Mouse (Mus musculus) mesoderm, embryonic 11.5 days (tissue): Measurements from ENCODE around the gene Magi1.
A peak's percentile ranks its signal among the peaks of the same experiment; 100 is the strongest.

ENCODE experiments used
- DNase-seq: peaks from one replicate; pipeline ENCODE4 v3.0.0-alpha.2; 2012; ENCODE audit warnings: low read depth, low spot score

Magi1 gene

DNA sequence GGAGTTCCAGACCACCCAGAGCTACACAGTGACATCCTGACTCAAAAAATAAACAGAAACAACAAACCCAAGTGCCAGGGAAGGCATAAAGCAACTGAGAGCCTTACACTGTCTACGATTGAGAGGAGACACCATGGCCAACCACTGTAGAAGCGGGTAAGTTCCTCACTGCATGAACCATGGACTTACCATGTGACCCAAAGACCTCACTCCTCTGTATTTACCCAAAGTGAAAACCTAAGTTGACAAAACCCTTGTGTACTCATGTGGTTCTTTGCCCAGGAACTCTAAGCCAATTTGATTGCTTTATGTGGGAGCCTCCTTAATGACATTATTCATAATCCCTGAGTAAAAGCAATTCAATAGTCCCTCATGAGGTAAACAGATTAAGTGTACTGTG is 382.3 kb downstream of the Magi1 start:
- DNase-seq: no peak

DNA sequence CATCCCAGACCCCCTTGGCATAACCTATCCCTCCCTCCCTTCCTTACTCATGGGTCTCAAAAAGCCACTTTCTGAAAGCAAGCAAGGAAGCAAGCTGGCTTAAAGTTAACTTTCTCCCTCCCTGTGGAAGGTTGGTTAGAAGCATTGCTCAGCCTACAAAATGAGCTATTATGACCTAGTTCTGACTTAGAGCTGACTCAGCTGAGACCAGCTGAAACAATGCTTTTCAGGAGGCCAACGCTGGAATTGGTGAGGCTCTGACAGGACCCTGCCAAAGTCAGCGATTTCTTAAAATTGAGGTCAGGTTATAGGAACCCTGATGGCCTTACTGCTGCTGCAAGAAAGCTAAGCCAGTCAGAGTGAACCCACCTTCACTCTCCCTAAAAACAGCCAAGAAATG is 386.2 kb downstream of the Magi1 start:
- DNase-seq: no peak

DNA sequence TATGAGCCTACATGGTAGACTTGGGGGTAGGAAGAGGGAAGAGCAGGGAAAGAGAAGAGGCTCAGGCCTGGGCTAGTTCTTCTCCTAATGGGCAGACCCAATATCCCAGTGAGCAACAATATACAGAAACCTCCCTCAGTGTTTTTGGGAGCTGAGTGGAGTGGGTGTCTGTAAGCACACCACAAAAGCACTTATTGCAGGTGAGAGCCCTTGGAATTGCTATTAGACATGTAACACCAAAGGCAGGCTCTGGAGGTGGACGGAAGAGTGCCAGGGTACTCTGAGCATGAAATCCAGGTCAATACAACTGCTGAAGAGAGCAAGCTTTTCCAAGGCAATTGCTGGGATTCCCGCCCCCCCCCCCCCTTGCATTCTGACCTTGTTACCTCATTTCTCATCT is 388.0 kb downstream of the Magi1 start:
- DNase-seq: no peak

DNA sequence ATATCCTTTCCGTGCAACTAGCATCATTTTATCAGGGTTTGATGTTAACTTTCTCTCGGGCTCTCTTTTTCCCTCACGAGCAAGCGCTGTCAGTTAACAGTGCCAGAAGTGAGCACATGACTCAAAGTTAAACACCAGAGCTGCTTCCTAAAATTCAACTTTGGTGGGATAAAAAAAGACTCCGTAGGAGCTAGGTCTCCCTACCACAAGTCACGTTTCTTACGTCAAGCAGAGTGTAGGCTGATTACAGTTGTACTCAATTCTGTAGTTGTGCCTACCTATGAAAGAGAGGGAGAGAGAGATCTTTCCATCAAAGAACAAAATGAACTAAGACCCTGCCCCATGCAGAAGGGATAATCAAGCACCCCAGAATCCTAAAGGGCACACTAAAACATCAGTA is 389.8 kb downstream of the Magi1 start:
- DNase-seq: no peak

DNA sequence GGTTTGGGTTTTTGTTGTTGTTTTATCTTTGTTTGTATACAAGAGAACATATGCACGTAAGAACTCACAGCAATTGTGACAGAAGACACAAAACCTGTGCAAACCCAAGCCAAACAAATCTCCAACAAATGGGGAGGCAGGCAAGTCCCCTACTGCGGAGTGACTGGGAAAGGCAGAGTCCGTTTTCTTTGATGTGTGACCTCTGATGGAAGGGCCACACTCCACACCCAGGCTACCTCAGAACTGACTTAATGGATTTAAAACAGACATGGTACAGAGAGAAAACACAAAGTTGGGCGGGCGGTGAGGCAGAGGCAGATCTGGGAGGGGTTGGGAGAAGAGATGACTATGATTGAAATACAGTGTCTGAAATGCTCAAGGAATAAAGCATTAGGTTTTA is 390.8 kb downstream of the Magi1 start:
- DNase-seq: no peak

DNA sequence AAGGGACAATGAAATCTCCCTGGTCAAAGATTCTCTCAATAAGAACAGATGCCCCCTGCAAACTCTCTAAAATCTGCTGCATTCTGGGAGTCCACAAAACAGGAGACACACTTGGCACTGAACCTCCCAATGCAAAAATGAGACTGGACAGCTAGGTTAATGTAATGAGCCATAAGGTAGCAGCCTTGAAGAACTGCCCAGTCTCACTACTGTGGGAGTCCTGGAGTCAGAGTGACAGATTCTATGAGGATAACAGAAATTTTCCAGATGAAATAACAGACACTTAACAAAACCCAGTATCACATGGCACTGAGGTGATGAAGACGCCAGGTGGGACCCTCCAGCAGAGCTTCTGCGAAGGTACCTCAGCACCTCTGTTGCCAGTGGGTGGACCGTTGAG is 393.7 kb downstream of the Magi1 start:
- DNase-seq: no peak

DNA sequence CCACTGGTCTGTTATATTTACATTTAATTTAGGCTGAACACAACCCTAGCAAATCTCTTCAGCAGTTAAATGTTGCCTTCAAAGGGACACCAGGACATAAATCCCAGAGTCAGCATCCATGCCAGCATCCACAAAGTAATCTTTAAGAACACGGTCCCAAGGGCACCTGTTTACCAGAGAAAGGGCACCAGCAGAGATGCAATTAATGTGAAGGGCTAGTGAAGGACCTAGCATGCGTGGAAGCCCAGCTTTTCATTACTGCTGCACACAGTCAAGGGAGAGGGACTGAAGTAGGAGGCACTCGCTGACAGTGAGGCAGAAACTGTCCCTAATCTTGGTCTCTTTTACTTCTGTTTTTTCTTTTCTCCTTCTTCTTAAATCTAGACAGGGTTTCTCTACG is 406.4 kb downstream of the Magi1 start:
- DNase-seq: no peak

DNA sequence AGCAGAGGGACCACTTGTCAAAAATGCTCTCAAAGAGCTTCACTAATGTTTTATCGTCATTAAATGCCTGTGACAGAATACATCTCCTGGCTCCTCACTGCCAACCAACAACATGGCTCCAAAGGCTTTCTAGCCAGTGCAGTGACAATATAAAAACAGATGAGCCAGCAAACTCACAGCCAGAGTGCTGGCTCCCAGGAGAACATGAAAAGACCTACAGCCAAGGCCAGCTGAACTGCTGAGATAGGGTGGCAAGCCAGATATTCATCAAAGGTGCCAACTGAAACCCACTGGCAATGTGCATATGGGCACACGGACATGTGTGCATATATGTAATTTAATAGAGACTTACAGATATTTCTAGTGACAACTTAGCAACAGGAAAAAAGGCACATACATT is 408.8 kb downstream of the Magi1 start:
- DNase-seq: no peak

DNA sequence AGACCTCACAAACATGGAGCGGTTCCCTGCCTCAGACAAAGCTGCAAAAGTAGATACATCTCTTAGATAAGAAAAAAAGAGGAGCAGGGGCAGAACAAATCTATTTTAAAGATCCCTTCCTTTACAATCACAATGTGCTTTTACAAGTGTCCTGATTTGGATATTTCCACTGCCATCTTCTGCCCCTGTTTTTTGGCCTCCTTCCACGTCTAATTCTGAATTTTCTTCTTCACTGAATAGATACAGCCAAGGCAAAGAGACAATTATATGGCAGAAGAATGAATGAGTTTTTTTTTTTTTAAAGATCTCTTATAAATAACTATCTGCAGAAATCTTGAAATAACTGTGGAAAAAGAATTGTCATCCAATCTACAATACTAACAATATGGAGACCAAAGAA is 409.3 kb downstream of the Magi1 start:
- DNase-seq: no peak

DNA sequence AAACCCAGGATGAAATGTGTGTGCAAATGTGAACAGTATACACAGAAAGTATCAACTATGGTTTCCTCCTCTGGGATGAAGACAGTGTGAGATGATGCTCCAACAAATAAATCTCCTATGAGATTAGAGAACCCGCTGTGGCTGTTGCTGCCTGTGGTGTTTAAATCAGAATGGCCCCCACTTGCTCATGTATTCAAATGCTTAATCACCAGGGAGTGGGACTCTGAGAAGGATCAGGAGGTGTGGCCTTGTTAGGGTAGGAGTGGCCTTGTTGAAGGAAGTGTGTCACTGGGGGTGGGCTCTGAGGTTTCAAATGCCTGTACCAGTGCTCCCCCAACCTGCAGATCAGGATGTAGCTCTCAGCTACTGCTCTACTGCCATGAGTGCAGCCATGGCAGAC is 410.2 kb downstream of the Magi1 start:
- no peak for DNase-seq

DNA sequence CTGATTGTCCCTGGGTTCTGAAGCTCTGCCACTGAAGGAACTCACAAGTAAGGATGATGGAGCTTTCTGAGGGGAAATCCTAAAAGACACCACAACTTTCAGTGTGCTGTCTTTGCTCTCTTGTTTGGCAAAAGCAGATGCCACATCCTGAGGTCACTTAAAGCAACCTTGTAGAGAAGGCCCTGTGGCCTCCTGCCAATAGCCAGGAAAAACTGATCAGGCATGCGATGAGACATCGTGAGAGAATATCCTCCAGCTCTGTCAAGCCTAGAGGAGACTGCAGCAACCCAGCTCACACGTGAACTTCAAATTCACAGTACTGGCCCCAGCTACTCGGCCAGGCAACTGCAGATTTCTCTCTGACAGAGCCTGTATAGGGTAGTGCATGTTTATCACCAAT is 412.2 kb downstream of the Magi1 start:
- no peak for DNase-seq

DNA sequence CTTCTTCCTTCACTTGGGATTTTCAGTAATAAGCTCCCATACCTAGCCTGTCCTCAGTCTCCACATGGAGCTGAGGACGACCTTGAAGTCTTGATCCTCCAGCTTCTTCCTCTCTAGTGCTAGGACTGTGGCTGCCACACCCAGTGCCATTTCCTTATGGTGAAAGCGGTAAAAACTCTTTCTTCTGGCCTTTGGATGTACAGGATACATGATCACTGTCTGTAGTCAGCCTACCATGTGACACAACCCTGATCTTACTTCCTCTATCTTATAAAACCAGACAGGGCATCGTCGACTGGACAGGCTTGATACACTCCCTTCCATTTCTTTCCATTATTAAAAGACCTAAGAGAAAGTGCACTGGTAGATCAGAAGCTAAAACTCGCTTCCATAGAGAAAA is 413.7 kb downstream of the Magi1 start:
- DNase-seq: no peak

DNA sequence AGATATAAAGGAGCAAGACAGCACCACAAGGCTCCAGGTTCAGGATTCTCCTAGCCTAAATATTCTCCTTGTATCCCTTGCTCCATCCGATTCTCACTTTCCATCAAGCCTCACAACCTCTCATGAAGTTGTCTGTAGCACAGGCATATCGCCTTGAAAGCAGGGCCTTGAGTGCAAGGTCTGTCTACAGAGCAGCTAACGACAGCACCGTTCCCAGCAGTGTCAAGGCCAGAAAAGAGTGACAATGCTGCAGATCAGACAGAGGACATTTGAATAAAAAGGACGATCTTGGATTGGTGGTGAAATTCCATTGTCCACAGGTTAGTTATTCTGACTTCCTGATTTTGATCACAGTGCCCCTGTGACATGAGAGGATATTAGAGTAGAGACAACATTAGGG is 421.5 kb downstream of the Magi1 start:
- DNase-seq: no peak

DNA sequence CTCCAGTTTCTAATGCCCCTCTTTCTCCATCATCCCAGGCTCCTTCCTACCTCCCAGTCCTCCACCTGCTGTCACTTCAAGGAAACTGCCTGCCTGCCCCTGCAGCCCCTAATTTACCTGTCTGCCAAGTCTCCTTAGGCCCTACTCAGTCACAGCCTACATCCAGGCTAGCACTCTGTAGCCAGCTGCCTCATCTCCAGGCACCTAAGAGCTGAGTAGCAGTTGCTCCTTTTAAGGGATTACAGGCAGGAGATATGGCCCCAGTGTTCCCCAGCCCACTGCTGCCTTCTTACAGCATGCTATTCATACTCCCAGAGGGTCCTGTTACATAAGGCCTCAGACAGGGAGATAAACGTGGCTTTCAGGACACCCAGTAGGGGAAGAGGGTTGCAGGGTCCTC is 426.9 kb downstream of the Magi1 start:
- no peak for DNase-seq

DNA sequence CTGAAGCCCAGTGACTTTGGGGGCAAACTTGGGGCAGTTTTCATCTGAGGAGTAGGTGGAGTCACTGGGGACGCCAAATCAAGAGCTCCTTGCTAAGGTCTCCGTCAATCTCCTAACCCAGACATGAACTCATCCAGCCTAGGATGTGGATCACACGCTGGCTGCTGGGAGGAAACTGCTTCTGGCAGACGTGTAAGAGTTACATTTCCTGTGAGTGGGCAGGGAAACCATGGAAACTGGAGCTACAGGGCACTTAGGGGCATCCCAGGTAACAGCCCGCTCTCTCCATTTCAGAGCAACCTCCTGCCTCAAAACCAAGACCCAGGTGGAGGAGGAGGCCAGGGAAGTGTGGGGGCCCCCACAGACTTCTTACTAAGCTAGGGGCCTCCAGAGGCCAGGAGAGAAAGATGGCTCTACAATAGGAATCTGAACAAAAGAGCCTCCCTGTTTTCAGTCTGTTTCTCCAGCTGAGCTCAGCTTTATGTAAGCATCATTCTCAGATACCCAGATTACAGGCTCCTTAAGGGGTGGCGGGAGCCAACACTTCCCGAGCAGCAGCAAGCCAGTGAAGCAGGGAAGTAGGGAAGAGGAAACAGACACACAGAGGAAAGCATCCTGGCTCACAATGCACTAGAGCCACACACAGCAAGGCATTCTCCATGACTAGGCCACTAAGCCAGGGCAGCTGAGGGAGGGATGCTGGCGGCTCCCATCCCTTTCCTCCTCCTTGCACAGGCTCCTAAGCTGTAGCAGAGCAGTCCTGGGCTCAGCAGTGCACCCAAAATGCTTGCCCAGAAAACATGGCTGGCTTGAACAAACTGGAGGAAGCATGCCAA is 427.7 kb downstream of the Magi1 start:
- no peak for DNase-seq

DNA sequence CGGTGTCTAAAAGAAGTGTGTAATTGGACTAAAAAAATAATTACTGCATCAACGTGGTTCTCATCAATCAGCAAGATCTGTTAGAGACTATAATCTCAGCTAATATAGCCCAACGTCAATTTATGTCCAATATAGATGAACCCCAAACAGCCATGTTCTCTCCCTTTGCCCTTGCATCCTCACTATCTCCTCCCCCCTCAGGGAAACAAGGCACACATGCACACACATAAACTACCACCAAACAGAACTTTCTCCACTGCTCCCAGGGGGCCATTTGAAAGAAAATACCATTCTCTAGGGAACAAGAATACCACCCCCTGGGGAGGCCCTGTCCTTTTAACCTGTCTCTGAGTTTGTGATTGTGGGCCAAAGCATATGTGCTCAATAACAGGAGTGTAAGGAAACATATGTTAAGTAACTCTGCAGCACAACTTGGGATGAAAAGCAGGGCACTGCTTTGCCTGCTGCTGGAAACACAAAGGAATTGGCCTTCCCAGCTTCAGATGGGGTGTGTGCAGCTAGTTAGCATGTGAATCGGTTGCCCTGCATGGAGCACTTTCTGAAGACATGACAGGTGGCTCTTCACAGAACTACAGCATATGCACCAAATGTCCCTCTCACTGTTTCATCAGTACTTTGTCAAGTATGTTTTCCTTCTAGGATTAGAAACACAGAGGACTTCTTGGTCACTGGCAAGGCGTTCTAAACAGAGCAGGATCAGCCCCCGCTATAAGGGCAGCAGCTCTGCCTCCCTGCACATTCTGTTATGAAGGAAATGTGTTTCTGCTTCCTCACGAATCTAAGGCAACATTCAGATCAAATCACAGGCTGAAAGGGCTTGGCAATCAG is 434.6 kb downstream of the Magi1 start:
- peak; percentile 54 for DNase-seq

DNA sequence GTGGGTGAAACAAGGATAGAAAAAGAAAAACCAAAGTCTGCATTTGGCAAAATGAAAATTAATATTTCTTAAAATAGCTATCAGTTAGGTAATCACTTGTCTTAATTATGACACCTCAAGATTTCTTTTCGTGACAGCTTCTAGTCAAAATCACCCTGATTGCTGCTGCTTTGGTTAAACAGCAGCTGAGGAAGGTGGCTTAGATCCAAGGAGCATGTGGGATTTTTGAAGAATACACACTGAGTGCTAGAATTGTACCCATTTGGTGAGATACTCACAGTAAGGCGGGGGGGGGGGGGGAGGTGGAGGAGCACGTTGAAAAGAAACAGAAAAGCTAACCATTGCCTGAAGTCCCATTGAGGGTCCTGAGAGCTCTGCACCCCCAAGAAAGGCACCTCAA is 438.2 kb downstream of the Magi1 start:
- DNase-seq: no peak

DNA sequence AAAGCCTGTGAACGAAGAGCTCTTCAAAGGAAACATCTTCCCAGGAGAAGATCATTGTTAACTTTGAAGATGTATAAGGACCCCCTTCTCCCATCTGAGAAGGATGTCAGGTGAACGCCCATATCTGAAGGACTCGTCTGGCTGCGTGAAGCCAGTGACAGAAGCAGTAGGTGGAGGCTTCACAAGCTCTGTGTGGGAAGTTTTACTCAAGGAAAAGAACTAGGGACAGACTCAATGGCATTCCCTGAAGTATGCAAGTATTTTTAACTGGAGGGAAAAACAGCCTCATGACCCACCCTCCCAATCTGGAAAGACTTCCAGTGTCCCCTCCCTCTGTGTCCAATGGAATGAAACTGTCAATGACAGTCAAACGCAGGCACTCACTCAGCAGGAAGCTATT is 438.6 kb downstream of the Magi1 start:
- DNase-seq: no peak

DNA sequence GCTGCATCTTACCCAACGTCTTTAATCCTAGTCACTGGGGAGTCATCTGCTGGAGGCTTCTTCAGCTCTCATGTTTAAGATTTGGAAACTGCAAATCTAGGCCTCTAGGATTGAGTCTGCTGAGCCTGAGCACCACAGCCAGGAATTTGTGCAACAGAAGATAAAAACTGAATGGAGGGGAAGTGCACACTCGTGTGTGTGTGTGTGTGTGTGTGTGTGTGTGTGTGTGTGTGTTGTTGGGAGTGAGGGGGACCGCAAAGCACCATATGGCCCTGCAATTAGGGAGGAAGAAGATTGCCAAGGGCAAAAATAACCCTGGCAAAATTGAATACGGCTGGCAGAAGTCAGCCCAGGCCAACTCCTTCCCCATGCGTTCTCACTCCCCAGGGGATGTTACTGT is 439.1 kb downstream of the Magi1 start:
- no peak for DNase-seq

DNA sequence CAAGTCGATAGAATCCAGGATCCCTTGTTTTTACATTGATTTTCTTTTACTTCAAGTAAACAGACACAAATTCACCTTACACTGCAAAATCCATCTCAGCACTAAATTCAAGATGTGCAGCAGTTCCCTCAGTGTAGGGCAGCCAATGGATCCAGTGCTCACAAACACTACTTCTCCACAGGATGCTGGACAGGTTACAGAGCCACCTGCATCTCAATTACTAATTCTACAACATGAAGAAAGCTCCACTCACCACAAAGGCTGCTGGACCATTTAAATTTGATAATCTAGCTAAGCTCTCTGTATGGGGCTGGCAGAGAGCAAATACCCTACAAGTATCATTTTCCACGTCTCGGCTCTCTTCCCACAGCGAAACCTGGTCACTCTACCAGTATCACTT is 445.3 kb downstream of the Magi1 start:
- no peak for DNase-seq

DNA sequence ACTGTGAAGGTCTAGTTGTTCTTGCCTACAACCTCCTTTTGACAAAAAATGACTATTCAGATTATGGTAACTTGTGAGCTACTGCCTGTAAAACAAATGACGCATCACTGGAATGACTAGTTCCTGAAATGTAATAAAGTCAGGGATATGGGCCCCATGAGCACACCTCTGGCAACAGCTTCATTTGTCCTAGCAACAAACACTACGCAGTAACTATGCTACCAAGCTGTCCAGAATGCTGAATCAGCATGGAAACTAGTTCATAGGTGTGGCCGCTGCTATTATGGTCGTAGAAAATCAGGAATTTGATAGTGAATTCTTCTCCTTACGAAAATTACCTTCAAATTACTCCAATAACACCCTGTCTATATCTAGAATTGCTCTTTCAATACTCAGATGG is 447.1 kb downstream of the Magi1 start:
- no peak for DNase-seq

DNA sequence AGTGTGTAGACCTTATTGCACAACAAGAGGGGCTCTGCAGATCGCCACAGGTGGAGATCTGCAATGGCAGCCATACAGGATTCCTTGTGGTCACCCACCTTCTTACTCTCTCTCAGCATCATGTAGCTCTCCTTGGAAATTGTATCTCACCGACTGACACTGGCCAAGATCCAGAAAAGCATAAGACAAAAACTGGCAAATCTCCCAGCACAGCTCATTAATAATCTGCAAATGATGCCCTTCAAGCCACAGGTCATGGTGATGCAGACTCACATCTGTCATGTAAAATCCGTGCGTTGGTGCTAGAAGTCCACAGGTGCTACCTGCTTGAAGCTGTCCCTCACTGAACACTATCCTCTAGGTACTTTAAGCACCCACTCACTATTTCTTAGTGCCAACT is 448.5 kb downstream of the Magi1 start:
- DNase-seq: no peak

DNA sequence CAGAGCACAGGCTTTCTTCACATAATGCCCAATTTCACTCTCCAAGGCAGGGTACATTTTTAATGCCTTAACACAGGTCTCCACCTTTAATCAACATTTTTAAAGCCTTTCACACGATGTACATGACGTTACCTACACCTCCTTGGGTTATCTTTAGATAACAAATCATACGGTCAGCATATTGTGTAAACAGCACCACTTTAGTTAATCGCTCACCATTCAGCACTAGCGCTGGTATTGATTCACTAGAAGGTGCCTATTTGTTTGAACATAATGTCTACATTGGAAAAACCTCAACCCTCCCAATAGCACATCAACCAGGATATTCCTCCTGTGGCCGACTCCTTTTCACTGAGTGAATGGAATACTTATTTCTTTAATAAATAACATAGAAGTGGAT is 455.5 kb downstream of the Magi1 start:
- no peak for DNase-seq
